Mouse (Mus musculus): ENCODE results near the gene Rbm4.
A peak's percentile ranks its signal among the peaks of the same experiment; 100 is the strongest.

The Rbm4 gene

DNA sequence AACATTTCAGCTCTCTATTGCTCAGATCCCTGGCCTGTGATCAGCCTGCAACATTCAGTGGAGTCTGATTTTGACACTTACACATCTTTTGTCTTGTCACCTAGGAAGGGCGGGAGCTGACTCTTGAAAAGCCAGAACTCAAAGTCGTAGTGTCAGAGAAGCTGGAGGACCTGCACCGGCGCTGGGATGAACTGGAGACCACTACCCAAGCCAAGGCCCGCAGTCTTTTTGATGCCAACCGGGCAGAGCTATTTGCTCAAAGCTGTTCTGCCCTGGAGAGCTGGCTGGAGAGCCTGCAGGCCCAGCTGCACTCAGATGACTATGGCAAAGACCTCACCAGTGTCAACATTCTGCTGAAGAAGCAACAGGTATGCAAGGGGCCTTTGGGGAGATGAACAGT lies 51.5 kb downstream of the Rbm4 start:
- DNase-seq (ENCODE audit: inconsistent age in 2 of 2, low spot score in 1 of 2): no peak

GRCm38 (mm10) chr19:4741482-4741881 lies 52.2 kb downstream of the Rbm4 start:
- peak; percentile 45 to 51 for DNase-seq (ENCODE audit: inconsistent age in 2 of 2, low spot score in 1 of 2)

GRCm38 (mm10) chr19:4739762-4740161 lies 53.9 kb downstream of the Rbm4 start:
- no peak for DNase-seq (ENCODE audit: inconsistent age in 2 of 2, low spot score in 1 of 2)

- DNase-seq (ENCODE audit: inconsistent age in 2 of 2, low spot score in 1 of 2): no peak
Measured at GRCm38 (mm10) chr19:4739053-4739452, 54.6 kb downstream of the Rbm4 start.

GRCm38 (mm10) chr19:4737866-4738265 lies 55.8 kb downstream of the Rbm4 start:
- no peak for DNase-seq (ENCODE audit: inconsistent age in 2 of 2, low spot score in 1 of 2)
